Mouse (Mus musculus): ENCODE data around the gene Crkl. TPM values are rescaled to one million over a fixed set of nuclear protein-coding genes. Genes with fewer than 3 reads are reported as not detected.
A peak's percentile ranks its signal among the peaks of the same experiment; 100 is the strongest.

Gene Crkl
- polyA plus RNA-seq, 1 experiment from 2014 or later = 27.9 TPM

DNA sequence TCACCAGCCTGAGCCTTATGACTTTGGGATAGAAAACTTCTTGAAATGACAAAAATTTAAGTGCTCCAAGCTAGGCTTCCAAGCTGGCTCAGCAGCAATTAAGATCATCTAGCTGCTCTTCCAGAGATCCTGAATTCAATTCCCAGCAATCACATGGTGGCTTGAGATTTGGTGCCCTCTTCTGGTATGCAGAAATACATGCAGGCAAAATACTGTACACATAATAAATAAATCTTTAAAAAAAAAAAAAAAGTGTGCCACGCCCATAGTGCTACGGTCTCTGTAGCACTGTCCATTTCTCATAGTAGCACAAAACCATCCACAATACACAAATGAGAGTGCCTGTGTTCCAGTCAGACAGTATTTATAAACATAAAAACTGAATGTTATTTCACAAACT is 19.2 kb upstream of the Crkl start:
- H3K27ac ChIP-seq (ENCODE audit: low read length) = no peak overlapping the region
- no peak overlapping the region for H3K9ac ChIP-seq (ENCODE audit: low read depth, low read length)
- no peak for ATAC-seq (ENCODE audit: low read depth)
- H3K4me3 ChIP-seq (ENCODE audit: low read depth, low read length) = no peak overlapping the region
- no peak overlapping the region for H3K4me2 ChIP-seq (ENCODE audit: low read depth, low read length)
- H3K36me3 ChIP-seq (ENCODE audit: control insufficient read depth, insufficient read depth) = peaks cover 8% of the 10 kb centered on the region
- H3K9me3 ChIP-seq (replicated peaks; ENCODE audit: control insufficient read depth, low read length) = no peaks in the 10 kb centered on the region
- 36% methylated on average over 2 of the region's 2 CpGs for WGBS (ENCODE audit: insufficient replicate concordance)
- H3K27me3 ChIP-seq (ENCODE audit: control insufficient read depth, insufficient read depth, low read depth, low read length) = no peaks in the 10 kb centered on the region
- H3K4me1 ChIP-seq (ENCODE audit: control insufficient read depth, low read depth, low read length) = no peaks in the 10 kb centered on the region

DNA sequence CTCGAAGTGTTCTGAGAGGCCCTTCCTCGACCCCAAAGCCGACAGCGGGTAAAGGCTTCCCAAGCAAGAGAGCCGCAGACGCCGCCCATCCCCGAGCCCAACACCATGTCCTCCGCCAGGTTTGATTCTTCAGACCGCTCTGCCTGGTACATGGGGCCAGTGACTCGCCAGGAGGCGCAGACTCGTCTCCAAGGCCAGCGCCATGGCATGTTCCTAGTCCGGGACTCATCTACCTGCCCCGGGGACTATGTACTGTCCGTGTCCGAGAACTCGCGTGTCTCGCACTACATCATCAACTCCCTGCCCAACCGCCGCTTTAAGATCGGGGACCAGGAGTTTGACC is 557 bp downstream of the Crkl start:
- peak overlapping the region; percentile 86 for H3K27ac ChIP-seq (ENCODE audit: low read length)
- no peaks in the 10 kb centered on the region for H3K36me3 ChIP-seq (ENCODE audit: control insufficient read depth, insufficient read depth)
- under 1% methylated on average over 24 of the region's 24 CpGs for WGBS (ENCODE audit: insufficient replicate concordance)
- peak overlapping the region; percentile 95 for H3K4me3 ChIP-seq (ENCODE audit: low read depth, low read length)
- ATAC-seq (ENCODE audit: low read depth) = peak; percentile 42
- H3K27me3 ChIP-seq (ENCODE audit: control insufficient read depth, insufficient read depth, low read depth, low read length) = no peaks in the 10 kb centered on the region
- peak overlapping the region; percentile 82 for H3K4me2 ChIP-seq (ENCODE audit: low read depth, low read length)
- H3K9me3 ChIP-seq (replicated peaks; ENCODE audit: control insufficient read depth, low read length) = no peaks in the 10 kb centered on the region
- peaks cover 21% of the 10 kb centered on the region for H3K4me1 ChIP-seq (ENCODE audit: control insufficient read depth, low read depth, low read length)
- H3K9ac ChIP-seq (ENCODE audit: low read depth, low read length) = peak overlapping the region; percentile 84

DNA sequence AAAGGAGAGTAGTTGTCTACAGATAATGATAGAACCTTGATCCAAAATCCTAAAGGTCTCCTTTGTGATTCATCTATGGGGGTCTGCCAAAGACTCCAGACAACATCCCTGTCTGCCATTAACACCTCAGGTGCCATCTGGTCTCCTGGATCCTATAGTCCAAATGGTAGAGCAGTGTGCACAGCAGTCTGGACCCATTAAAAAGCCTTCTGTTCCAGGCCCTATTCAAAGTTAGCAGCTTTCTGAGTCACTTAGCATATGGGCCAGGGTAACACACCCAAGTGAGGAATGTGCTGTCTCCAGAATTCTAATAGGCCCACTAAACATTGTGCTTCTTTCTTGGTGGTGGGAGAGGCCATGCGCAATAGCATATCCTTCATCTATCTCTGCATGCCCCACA is 5.1 kb downstream of the Crkl start:
- Histone ChIP-seq H3K27ac (ENCODE audit: low read length) (no peak overlapping the region), H3K4me1 (ENCODE audit: control insufficient read depth, low read depth, low read length) (peaks cover 31% of the 10 kb centered on the region), H3K4me2 (ENCODE audit: low read depth, low read length) (no peak overlapping the region), H3K4me3 (ENCODE audit: low read depth, low read length) (no peak overlapping the region), H3K9me3 (replicated peaks; ENCODE audit: control insufficient read depth, low read length) (no peaks in the 10 kb centered on the region), H3K36me3 (ENCODE audit: control insufficient read depth, insufficient read depth) (no peaks in the 10 kb centered on the region), H3K9ac (ENCODE audit: low read depth, low read length) (no peak overlapping the region), H3K27me3 (ENCODE audit: control insufficient read depth, insufficient read depth, low read depth, low read length) (no peaks in the 10 kb centered on the region)
- WGBS (ENCODE audit: insufficient replicate concordance) = 94% methylated on average over 1 of the region's 1 CpGs
- ATAC-seq (ENCODE audit: low read depth) = no peak

DNA sequence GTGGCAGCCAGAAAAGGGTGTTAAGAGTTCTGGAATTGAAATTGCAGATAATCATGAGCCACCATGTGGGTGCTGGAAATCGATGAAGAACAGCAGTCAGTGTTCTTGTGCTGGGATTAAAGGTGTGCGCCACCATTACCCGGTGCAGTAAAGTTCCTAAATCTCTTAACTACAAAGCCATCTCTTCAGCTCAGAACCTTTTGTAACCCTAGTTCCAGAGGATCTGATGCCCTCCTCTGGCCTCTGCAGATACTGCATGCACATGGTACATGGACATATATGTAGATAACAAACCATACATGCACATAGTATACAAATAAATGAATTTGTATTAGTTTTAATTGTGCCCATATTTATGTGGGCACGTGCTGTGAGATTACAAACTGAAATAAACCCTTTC is 8.5 kb downstream of the Crkl start:
- H3K36me3 ChIP-seq (ENCODE audit: control insufficient read depth, insufficient read depth) = no peaks in the 10 kb centered on the region
- no peaks in the 10 kb centered on the region for H3K27me3 ChIP-seq (ENCODE audit: control insufficient read depth, insufficient read depth, low read depth, low read length)
- no peak for ATAC-seq (ENCODE audit: low read depth)
- H3K4me1 ChIP-seq (ENCODE audit: control insufficient read depth, low read depth, low read length) = peaks cover 25% of the 10 kb centered on the region
- no peak overlapping the region for H3K9ac ChIP-seq (ENCODE audit: low read depth, low read length)
- H3K4me3 ChIP-seq (ENCODE audit: low read depth, low read length) = no peak overlapping the region
- 60% methylated on average over 4 of the region's 4 CpGs for WGBS (ENCODE audit: insufficient replicate concordance)
- no peak overlapping the region for H3K27ac ChIP-seq (ENCODE audit: low read length)
- H3K4me2 ChIP-seq (ENCODE audit: low read depth, low read length) = no peak overlapping the region
- no peaks in the 10 kb centered on the region for H3K9me3 ChIP-seq (replicated peaks; ENCODE audit: control insufficient read depth, low read length)

DNA sequence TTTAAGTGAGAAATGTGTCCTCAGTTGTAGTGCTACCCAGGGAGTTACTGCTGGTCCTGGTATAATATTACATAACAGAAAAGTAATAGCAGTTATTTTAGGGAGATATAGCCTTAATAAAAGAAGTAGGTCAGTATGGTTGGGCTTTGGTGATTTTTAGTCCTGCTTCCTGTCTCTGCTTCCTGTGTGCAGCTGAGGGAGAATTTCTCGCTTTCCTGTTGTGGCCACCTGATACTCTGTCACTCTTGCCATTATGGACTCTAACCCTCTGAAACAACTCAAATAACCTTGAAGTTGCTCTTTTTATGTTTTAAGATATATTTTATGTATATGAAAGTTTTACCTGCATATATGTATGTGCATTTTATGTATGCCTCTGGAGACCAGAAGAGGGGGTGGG is 9.8 kb downstream of the Crkl start:
- H3K4me3 ChIP-seq (ENCODE audit: low read depth, low read length) = no peak overlapping the region
- no peak overlapping the region for H3K27ac ChIP-seq (ENCODE audit: low read length)
- no peak overlapping the region for H3K9ac ChIP-seq (ENCODE audit: low read depth, low read length)
- no peaks in the 10 kb centered on the region for H3K36me3 ChIP-seq (ENCODE audit: control insufficient read depth, insufficient read depth)
- no peaks in the 10 kb centered on the region for H3K9me3 ChIP-seq (replicated peaks; ENCODE audit: control insufficient read depth, low read length)
- peaks cover 19% of the 10 kb centered on the region for H3K4me1 ChIP-seq (ENCODE audit: control insufficient read depth, low read depth, low read length)
- H3K4me2 ChIP-seq (ENCODE audit: low read depth, low read length) = 0 out of 2 replicates have a peak overlapping the region, but pooled peaks have one; percentile 10
- 37% methylated on average over 1 of the region's 1 CpGs for WGBS (ENCODE audit: insufficient replicate concordance)
- ATAC-seq (ENCODE audit: low read depth) = no peak
- no peaks in the 10 kb centered on the region for H3K27me3 ChIP-seq (ENCODE audit: control insufficient read depth, insufficient read depth, low read depth, low read length)

DNA sequence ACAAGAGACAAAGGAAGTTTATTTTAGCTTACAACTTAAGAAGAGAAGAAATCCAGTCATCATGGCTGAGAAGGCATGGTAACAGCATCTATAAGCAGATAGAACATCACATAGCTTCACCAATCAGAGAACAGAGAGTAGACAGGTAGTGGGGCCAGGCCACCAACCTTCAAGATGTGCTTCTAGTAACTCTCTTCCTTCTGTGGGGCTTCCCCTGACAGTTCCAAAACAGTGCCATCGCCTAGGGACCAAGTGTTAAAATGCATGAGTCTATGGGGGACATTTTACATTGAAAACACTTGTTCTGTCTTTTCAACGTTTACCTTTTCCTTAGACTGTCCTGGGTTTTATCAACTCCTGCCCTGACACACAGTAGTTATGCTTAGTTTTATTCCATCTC is 11.4 kb downstream of the Crkl start:
- no peak for ATAC-seq (ENCODE audit: low read depth)
- Histone ChIP-seq H3K9me3 (replicated peaks; ENCODE audit: control insufficient read depth, low read length) (no peaks in the 10 kb centered on the region), H3K36me3 (ENCODE audit: control insufficient read depth, insufficient read depth) (no peaks in the 10 kb centered on the region), H3K4me1 (ENCODE audit: control insufficient read depth, low read depth, low read length) (peaks cover 19% of the 10 kb centered on the region), H3K4me2 (ENCODE audit: low read depth, low read length) (no peak overlapping the region), H3K9ac (ENCODE audit: low read depth, low read length) (no peak overlapping the region), H3K27ac (ENCODE audit: low read length) (no peak overlapping the region), H3K4me3 (ENCODE audit: low read depth, low read length) (no peak overlapping the region), H3K27me3 (ENCODE audit: control insufficient read depth, insufficient read depth, low read depth, low read length) (no peaks in the 10 kb centered on the region)
- WGBS (ENCODE audit: insufficient replicate concordance) = 78% methylated on average over 2 of the region's 2 CpGs

DNA sequence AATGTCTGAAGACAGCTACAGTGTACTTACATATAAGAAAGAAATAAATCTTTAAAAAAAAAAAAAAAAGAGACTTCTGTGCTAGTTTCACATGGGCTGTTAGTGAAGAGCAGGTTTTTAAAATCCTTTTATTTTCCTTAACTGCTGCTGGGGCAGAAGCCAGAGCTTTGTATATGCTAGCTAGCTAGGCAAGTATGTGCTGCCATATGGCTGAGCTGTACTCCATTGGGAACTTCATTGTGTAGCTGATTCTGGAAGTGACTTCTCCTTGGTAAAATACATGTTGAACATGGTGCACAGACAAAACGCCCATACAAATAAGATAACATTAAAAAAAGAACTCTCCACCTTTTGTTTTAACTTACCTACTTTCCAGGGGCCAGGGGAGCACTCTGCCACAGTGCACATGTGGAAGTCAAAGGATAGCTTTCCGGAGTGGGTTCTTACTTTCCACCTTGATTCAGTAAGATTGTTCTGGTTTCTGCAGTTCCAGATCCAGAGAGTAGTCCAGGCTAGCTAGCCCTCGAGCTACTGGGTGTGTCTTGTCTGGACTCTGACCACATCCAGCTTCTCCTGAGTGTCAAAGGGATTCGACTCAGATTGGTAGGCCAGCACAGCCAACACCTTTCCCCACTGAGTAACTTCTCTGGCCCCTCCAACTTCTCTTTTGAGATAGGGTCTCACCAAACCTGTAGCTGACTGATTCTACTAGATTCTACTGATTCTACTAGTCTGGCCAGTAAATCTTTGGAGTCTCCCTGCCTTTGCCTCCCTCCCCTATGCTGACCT is 15.3 kb downstream of the Crkl start:
- H3K27ac ChIP-seq (ENCODE audit: low read length) = no peak overlapping the region
- ATAC-seq (ENCODE audit: low read depth) = no peak
- no peak overlapping the region for H3K4me2 ChIP-seq (ENCODE audit: low read depth, low read length)
- no peak overlapping the region for H3K4me3 ChIP-seq (ENCODE audit: low read depth, low read length)
- no peaks in the 10 kb centered on the region for H3K9me3 ChIP-seq (replicated peaks; ENCODE audit: control insufficient read depth, low read length)
- H3K4me1 ChIP-seq (ENCODE audit: control insufficient read depth, low read depth, low read length) = peaks cover 3% of the 10 kb centered on the region
- 53% methylated on average over 4 of the region's 4 CpGs for WGBS (ENCODE audit: insufficient replicate concordance)
- no peaks in the 10 kb centered on the region for H3K27me3 ChIP-seq (ENCODE audit: control insufficient read depth, insufficient read depth, low read depth, low read length)
- H3K36me3 ChIP-seq (ENCODE audit: control insufficient read depth, insufficient read depth) = peaks cover 12% of the 10 kb centered on the region
- H3K9ac ChIP-seq (ENCODE audit: low read depth, low read length) = no peak overlapping the region

DNA sequence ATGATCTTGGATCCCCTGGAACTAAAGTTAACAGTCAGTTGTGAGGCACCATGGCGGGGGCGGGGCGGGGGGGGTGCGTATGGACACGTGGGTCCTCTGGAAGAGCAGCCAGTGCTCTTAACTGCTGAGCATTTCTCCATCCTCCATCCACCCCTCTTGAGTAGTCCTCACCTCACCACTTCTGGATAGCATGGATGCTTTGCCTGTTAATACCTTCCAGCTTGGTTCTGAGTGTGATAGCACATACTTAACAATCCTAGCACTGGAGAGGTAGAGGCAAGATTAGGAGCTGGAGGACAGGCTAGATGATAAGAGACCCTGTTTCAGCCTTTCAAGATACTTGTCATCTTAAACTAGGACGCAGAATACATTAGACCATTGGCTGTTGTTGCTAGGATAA is 20.7 kb downstream of the Crkl start:
- Histone ChIP-seq H3K4me1 (ENCODE audit: control insufficient read depth, low read depth, low read length) (no peaks in the 10 kb centered on the region; the same call in 1 of the 2 replicates), H3K9ac (ENCODE audit: low read depth, low read length) (no peak overlapping the region), H3K27ac (ENCODE audit: low read length) (no peak overlapping the region), H3K9me3 (replicated peaks; ENCODE audit: control insufficient read depth, low read length) (no peaks in the 10 kb centered on the region), H3K4me2 (ENCODE audit: low read depth, low read length) (no peak overlapping the region), H3K36me3 (ENCODE audit: control insufficient read depth, insufficient read depth) (peaks cover 12% of the 10 kb centered on the region), H3K27me3 (ENCODE audit: control insufficient read depth, insufficient read depth, low read depth, low read length) (no peaks in the 10 kb centered on the region), H3K4me3 (ENCODE audit: low read depth, low read length) (no peak overlapping the region)
- 69% methylated on average over 6 of the region's 6 CpGs for WGBS (ENCODE audit: insufficient replicate concordance)
- ATAC-seq (ENCODE audit: low read depth) = no peak

DNA sequence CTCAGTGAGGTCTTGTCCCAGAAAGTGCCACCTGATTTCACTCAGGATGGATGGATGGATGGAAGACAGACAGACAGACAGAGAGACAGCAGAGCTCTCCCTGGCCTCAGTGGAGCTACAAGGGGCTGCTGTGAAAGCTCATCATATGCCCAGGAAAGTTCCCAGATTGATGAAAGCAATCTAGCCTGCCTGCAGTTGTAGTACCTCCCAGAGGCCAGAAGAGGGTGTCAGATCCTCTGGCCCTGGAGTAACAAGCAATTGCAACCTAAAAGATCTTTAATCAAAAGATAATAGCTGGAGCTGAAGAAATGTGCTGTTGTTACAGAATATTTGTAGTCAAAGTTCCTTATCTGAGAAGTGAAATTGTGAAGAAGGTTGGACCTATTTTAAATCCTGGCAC is 22.3 kb downstream of the Crkl start:
- Histone ChIP-seq H3K4me1 (ENCODE audit: control insufficient read depth, low read depth, low read length) (peaks cover 11% of the 10 kb centered on the region), H3K9ac (ENCODE audit: low read depth, low read length) (no peak overlapping the region), H3K27ac (ENCODE audit: low read length) (no peak overlapping the region), H3K4me2 (ENCODE audit: low read depth, low read length) (no peak overlapping the region), H3K36me3 (ENCODE audit: control insufficient read depth, insufficient read depth) (peaks cover 8% of the 10 kb centered on the region), H3K27me3 (ENCODE audit: control insufficient read depth, insufficient read depth, low read depth, low read length) (no peaks in the 10 kb centered on the region), H3K9me3 (replicated peaks; ENCODE audit: control insufficient read depth, low read length) (no peaks in the 10 kb centered on the region), H3K4me3 (ENCODE audit: low read depth, low read length) (no peak overlapping the region)
- no peak for ATAC-seq (ENCODE audit: low read depth)

Measured in liver, embryonic 16.5 days (tissue).